Mouse (Mus musculus): Measurements from ENCODE around the gene Lrp10. TPM values are rescaled to one million over a fixed set of nuclear protein-coding genes. Genes with fewer than 3 reads are reported as not detected.
A peak's percentile ranks its signal among the peaks of the same experiment; 100 is the strongest.

The Lrp10 gene
- polyA plus RNA-seq, 1 experiment from 2014 or later, result 19.5 TPM

DNA sequence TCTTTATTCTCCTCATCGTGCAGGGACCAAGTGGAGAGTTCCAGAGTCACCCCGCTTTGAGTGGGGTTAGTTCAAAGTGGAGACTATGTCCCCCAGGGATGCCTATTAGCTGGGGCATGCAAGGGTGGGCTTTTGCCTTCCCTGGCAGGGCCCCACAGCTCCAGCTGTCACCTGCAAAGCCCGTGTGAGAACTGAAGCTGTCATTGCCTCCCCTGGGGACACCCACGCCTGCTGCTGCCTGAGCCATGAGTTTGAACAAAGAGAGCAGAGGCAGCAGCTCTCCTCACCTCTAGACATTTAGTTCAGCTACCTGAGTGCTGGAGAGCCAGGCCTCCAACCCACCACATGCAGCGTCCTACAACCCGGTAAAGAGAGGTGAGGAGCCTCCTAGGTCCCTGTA lies 16.7 kb downstream of the Lrp10 start:
- Histone ChIP-seq H3K27me3 (ENCODE audit: control insufficient read depth, insufficient read depth, low read length) (peaks cover 13% of the 10 kb centered on the region), H3K9ac (ENCODE audit: low read length) (no peak overlapping the region), H3K36me3 (ENCODE audit: control insufficient read depth, insufficient read depth, low read length) (no peaks in the 10 kb centered on the region), H3K4me2 (no peak overlapping the region), H3K4me3 (ENCODE audit: low read depth, low read length) (no peak overlapping the region), H3K9me3 (ENCODE audit: control insufficient read depth, low read length) (no peaks in the 10 kb centered on the region), H3K4me1 (ENCODE audit: control insufficient read depth, insufficient read depth, low read length) (peaks cover 20% of the 10 kb centered on the region), H3K27ac (ENCODE audit: low read depth, low read length) (no peak overlapping the region)
- 73% methylated on average over 6 of the region's 6 CpGs for WGBS
- DNase-seq (ENCODE audit: low spot score, missing footprints), result no peak
- ATAC-seq (ENCODE audit: low FRiP score), result no peak

- Histone ChIP-seq H3K27me3 (ENCODE audit: control insufficient read depth, insufficient read depth, low read length) (peaks cover 13% of the 10 kb centered on the region), H3K36me3 (ENCODE audit: control insufficient read depth, insufficient read depth, low read length) (no peaks in the 10 kb centered on the region), H3K9ac (ENCODE audit: low read length) (no peak overlapping the region), H3K4me2 (no peak overlapping the region), H3K4me3 (ENCODE audit: low read depth, low read length) (no peak overlapping the region), H3K9me3 (ENCODE audit: control insufficient read depth, low read length) (no peaks in the 10 kb centered on the region), H3K27ac (ENCODE audit: low read depth, low read length) (no peak overlapping the region), H3K4me1 (ENCODE audit: control insufficient read depth, insufficient read depth, low read length) (peaks cover 20% of the 10 kb centered on the region)
- ATAC-seq (ENCODE audit: low FRiP score), result no peak
- WGBS, result 89% methylated on average over 8 of the region's 8 CpGs
- no peak for DNase-seq (ENCODE audit: low spot score, missing footprints)
These were observed 17.5 kb downstream of the Lrp10 start for GRCm38 (mm10) chr14:54481402-54481801.

DNA sequence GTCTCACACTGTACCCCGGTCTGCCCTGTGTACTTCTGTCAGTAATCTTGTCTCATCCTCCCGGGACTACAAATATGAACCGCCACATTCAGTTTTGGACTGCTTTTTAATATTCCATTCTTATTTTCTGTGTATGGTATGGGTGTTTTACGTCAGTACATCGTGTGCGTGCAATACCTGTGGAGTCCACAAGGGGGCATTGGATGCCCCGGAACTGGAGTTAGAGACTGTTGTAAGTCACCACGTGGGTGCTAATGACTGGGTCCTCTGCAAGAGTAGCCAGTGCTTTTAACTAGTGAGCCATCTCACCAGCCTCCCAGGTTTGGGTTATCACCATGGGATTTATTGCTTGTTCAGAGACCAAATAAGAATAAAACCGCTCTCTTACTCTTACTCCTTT lies 18.6 kb downstream of the Lrp10 start:
- ATAC-seq (ENCODE audit: low FRiP score) (no peak), DNase-seq (ENCODE audit: low spot score, missing footprints) (peak; percentile 96)
- Histone ChIP-seq H3K27me3 (ENCODE audit: control insufficient read depth, insufficient read depth, low read length) (peaks cover 11% of the 10 kb centered on the region), H3K4me3 (ENCODE audit: low read depth, low read length) (no peak overlapping the region), H3K9me3 (ENCODE audit: control insufficient read depth, low read length) (no peaks in the 10 kb centered on the region), H3K36me3 (ENCODE audit: control insufficient read depth, insufficient read depth, low read length) (no peaks in the 10 kb centered on the region), H3K9ac (ENCODE audit: low read length) (no peak overlapping the region), H3K4me2 (no peak overlapping the region), H3K27ac (ENCODE audit: low read depth, low read length) (no peak overlapping the region), H3K4me1 (ENCODE audit: control insufficient read depth, insufficient read depth, low read length) (peaks cover 13% of the 10 kb centered on the region; the same call in 1 of the 2 replicates)
- WGBS, result 37% methylated on average over 9 of the region's 9 CpGs

DNA sequence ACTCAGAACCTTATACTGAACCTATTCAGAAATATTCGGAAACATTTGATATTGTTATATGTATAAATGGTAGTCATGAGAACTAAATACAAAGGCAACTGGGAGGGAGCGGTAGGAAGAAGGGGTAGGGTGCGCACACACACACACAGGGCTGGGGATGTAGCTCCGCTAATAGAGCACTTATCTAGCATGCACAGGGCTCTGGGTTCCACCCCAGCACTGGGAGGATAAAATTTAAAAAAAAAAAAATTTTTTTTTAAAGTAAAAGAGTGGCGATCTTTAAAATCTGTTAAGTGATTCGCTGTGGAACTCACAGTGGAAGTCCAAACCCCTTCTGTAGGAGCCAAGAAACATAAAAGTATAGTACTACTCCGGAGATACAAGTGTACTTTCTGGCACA lies 22.0 kb downstream of the Lrp10 start:
- DNase-seq (ENCODE audit: low spot score, missing footprints) (no peak), ATAC-seq (ENCODE audit: low FRiP score) (no peak)
- 93% methylated on average over 7 of the region's 7 CpGs for WGBS
- no peaks in the 10 kb centered on the region for H3K4me1 ChIP-seq (ENCODE audit: control insufficient read depth, insufficient read depth, low read length)
- no peak overlapping the region for H3K9ac ChIP-seq (ENCODE audit: low read length)
- no peaks in the 10 kb centered on the region for H3K36me3 ChIP-seq (ENCODE audit: control insufficient read depth, insufficient read depth, low read length)
- no peak overlapping the region for H3K4me2 ChIP-seq
- no peaks in the 10 kb centered on the region for H3K27me3 ChIP-seq (ENCODE audit: control insufficient read depth, insufficient read depth, low read length)
- H3K27ac ChIP-seq (ENCODE audit: low read depth, low read length), result no peak overlapping the region
- no peak overlapping the region for H3K4me3 ChIP-seq (ENCODE audit: low read depth, low read length)
- H3K9me3 ChIP-seq (ENCODE audit: control insufficient read depth, low read length), result no peaks in the 10 kb centered on the region

DNA sequence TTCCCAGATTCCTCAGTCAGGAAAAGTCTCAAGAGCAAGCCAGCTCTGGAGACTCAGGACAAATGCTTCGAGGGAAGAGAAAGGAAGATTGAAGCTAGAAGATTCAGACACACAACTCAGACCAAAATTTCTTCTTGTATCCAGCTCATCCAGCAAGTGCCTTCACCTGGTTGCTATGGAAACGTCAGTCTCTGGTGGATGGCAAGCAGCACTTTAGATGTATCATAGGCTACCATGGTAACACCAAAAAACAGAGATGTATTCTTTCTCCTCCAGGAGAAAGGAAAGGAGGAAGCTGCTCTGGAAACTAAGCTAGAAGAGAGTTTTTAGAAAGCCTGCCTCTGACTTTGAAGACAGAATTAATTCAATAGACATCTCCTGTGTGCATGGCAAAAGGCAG lies 23.8 kb downstream of the Lrp10 start:
- no peak overlapping the region for H3K4me2 ChIP-seq
- H3K4me1 ChIP-seq (ENCODE audit: control insufficient read depth, insufficient read depth, low read length), result no peaks in the 10 kb centered on the region
- no peak for ATAC-seq (ENCODE audit: low FRiP score)
- no peak for DNase-seq (ENCODE audit: low spot score, missing footprints)
- H3K27me3 ChIP-seq (ENCODE audit: control insufficient read depth, insufficient read depth, low read length), result no peaks in the 10 kb centered on the region
- H3K9me3 ChIP-seq (ENCODE audit: control insufficient read depth, low read length), result no peaks in the 10 kb centered on the region
- no peak overlapping the region for H3K27ac ChIP-seq (ENCODE audit: low read depth, low read length)
- H3K9ac ChIP-seq (ENCODE audit: low read length), result no peak overlapping the region
- H3K36me3 ChIP-seq (ENCODE audit: control insufficient read depth, insufficient read depth, low read length), result no peaks in the 10 kb centered on the region
- 65% methylated on average over 2 of the region's 2 CpGs for WGBS
- H3K4me3 ChIP-seq (ENCODE audit: low read depth, low read length), result no peak overlapping the region

DNA sequence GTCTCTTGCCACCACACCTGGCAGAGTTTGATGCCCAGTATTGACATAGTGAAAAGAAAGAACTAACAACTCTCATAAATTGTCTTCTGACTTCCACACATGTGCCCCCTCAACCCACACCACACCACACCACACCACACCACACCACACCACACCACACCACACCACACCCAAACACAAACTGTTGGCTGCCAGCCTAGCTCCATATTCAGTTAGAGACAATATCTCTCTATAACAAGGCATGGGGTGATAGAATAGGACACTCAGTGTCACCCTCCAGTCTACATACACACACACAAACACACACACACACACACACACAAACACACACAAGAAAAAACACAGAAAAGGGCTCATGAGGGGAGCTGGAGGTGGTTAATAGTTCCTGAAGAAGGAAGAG lies 24.4 kb downstream of the Lrp10 start:
- Histone ChIP-seq H3K4me3 (ENCODE audit: low read depth, low read length) (no peak overlapping the region), H3K27me3 (ENCODE audit: control insufficient read depth, insufficient read depth, low read length) (no peaks in the 10 kb centered on the region), H3K36me3 (ENCODE audit: control insufficient read depth, insufficient read depth, low read length) (no peaks in the 10 kb centered on the region), H3K9me3 (ENCODE audit: control insufficient read depth, low read length) (no peaks in the 10 kb centered on the region), H3K4me1 (ENCODE audit: control insufficient read depth, insufficient read depth, low read length) (no peaks in the 10 kb centered on the region), H3K9ac (ENCODE audit: low read length) (no peak overlapping the region), H3K4me2 (no peak overlapping the region), H3K27ac (ENCODE audit: low read depth, low read length) (no peak overlapping the region)
- DNase-seq (ENCODE audit: low spot score, missing footprints) (no peak), ATAC-seq (ENCODE audit: low FRiP score) (no peak)

DNA sequence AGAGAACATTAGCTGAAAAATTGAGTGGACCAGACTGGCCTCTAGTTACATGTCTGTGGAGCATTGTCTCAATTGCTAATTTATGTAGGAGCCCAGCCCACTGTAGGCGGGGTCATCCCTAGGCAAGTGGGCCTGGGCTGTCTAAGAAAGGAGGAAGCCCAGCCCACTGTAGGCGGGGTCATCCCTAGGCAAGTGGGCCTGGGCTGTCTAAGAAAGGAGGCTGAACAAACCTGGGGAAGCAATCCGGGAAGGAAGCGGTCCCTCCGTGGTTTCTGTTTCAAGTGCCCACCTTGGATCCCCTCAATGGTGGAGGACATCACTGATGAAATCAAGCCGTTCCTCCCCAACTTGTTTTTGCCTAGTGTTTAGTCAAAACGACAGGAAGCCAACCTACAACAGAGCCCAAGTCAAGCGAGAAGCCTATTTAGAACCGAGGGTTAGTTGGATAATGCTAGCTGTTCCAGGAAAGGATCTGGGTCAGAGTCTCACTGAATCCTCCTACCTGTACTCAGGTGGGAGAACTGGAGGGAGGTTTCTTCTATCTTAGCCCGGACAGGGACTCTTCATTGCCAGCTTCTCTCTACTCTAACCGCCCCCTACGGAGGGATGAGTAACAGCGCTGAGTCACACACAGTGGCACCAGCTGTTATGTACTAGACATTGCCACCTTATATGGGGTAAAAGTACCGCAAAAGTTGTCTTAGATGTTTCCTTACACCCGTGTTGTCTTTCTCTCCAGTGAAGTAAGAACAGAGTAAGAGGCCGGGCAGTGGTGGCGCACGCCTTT lies 28.6 kb downstream of the Lrp10 start:
- DNase-seq (ENCODE audit: low spot score, missing footprints) (no peak), ATAC-seq (ENCODE audit: low FRiP score) (no peak)
- H3K27me3 ChIP-seq (ENCODE audit: control insufficient read depth, insufficient read depth, low read length), result no peaks in the 10 kb centered on the region
- no peaks in the 10 kb centered on the region for H3K4me1 ChIP-seq (ENCODE audit: control insufficient read depth, insufficient read depth, low read length)
- no peak overlapping the region for H3K27ac ChIP-seq (ENCODE audit: low read depth, low read length)
- no peaks in the 10 kb centered on the region for H3K36me3 ChIP-seq (ENCODE audit: control insufficient read depth, insufficient read depth, low read length)
- no peak overlapping the region for H3K9ac ChIP-seq (ENCODE audit: low read length)
- no peaks in the 10 kb centered on the region for H3K9me3 ChIP-seq (ENCODE audit: control insufficient read depth, low read length)
- 68% methylated on average over 18 of the region's 18 CpGs for WGBS
- no peak overlapping the region for H3K4me2 ChIP-seq
- H3K4me3 ChIP-seq (ENCODE audit: low read depth, low read length), result no peak overlapping the region

DNA sequence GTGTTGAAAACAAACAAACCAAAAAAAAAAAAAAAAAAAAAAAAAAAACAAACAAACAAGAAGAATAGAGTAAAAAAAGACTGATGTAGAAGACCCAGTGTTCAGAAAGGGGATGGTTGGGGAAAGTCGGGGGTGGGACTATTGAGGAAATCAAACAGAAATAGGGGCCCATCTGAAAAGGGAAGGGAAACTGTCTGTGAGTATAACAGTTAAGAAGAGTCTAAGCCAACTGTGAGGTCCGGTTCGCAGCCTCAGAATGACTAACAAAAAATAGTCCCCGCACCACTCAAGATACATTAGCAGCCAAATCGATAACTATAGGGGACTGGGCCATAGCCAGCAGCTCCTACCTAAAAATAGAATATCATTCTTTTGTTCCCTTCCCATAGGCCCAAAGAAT lies 29.3 kb downstream of the Lrp10 start:
- 93% methylated on average over 5 of the region's 5 CpGs for WGBS
- no peak overlapping the region for H3K4me3 ChIP-seq (ENCODE audit: low read depth, low read length)
- no peak overlapping the region for H3K27ac ChIP-seq (ENCODE audit: low read depth, low read length)
- H3K27me3 ChIP-seq (ENCODE audit: control insufficient read depth, insufficient read depth, low read length), result no peaks in the 10 kb centered on the region
- no peak overlapping the region for H3K9ac ChIP-seq (ENCODE audit: low read length)
- ATAC-seq (ENCODE audit: low FRiP score), result no peak
- no peaks in the 10 kb centered on the region for H3K36me3 ChIP-seq (ENCODE audit: control insufficient read depth, insufficient read depth, low read length)
- no peak for DNase-seq (ENCODE audit: low spot score, missing footprints)
- H3K9me3 ChIP-seq (ENCODE audit: control insufficient read depth, low read length), result no peaks in the 10 kb centered on the region
- H3K4me2 ChIP-seq, result no peak overlapping the region
- no peaks in the 10 kb centered on the region for H3K4me1 ChIP-seq (ENCODE audit: control insufficient read depth, insufficient read depth, low read length)

DNA sequence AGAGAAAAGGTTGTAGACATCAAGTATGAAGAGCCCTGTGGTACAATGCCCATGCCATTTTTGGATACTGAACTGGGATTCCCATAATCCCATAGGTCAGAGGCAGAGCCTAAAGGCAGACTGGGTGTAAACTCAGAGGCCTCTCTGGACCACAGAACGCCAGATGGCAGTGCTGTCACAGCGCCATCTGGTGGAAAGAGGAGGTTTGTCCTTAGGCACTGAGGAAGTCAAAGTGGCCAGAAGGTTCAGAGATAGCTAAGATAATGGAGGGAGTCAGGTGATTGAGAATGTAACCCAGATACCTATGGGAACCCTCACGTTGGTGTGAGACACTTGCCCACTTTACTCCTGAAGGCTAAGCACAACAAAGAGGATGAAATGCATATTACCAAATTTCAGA lies 30.3 kb downstream of the Lrp10 start:
- H3K36me3 ChIP-seq (ENCODE audit: control insufficient read depth, insufficient read depth, low read length), result no peaks in the 10 kb centered on the region
- ATAC-seq (ENCODE audit: low FRiP score) (peak; percentile 76; the same call in 1 of the 2 replicates), DNase-seq (ENCODE audit: low spot score, missing footprints) (peak; percentile 96)
- no peaks in the 10 kb centered on the region for H3K9me3 ChIP-seq (ENCODE audit: control insufficient read depth, low read length)
- WGBS, result 1% methylated on average over 3 of the region's 3 CpGs
- no peak overlapping the region for H3K27ac ChIP-seq (ENCODE audit: low read depth, low read length)
- no peak overlapping the region for H3K4me3 ChIP-seq (ENCODE audit: low read depth, low read length)
- H3K27me3 ChIP-seq (ENCODE audit: control insufficient read depth, insufficient read depth, low read length), result no peaks in the 10 kb centered on the region
- no peak overlapping the region for H3K4me2 ChIP-seq
- no peak overlapping the region for H3K9ac ChIP-seq (ENCODE audit: low read length)
- H3K4me1 ChIP-seq (ENCODE audit: control insufficient read depth, insufficient read depth, low read length), result no peaks in the 10 kb centered on the region
